Mouse (Mus musculus) heart, postnatal 0 days (tissue): ENCODE data around the gene Gm49322. TPM values are rescaled to one million over a fixed set of nuclear protein-coding genes. Genes with fewer than 3 reads are reported as not detected.

Experiments used
- ATAC-seq: fragments of 200-750 bp; cut with Nextera tagmentation; 2 replicates; pipeline ENCODE4 v1.8.0; 2017; ENCODE audit warnings: low read depth, moderate number of reproducible peaks, moderate library complexity; ENCODE audit not compliant: insufficient read depth
- DNase-seq: peaks from one replicate; pipeline ENCODE4 v3.0.0-alpha.2; 2016; ENCODE audit warnings: low spot score
- H3K27ac ChIP-seq: fragments of 300-500 bp; sonication (generic); 2 replicates; pipeline ENCODE4 v1.5.1; 2014; ENCODE audit warnings: low read depth, mild to moderate bottlenecking
- H3K27me3 ChIP-seq: fragments of 300-500 bp; sonication (generic); 2 replicates; pipeline ENCODE4 v1.6.1; 2014; ENCODE audit warnings: low read length, mixed read lengths; ENCODE audit not compliant: control insufficient read depth, insufficient read depth
- H3K36me3 ChIP-seq: fragments of 300-500 bp; sonication (generic); replicated peaks from 2 replicates; pipeline ENCODE4 v1.6.1; 2014; ENCODE audit warnings: low read length, mixed read lengths; ENCODE audit not compliant: control insufficient read depth, insufficient read depth
- H3K4me1 ChIP-seq: fragments of 300-500 bp; sonication (generic); 2 replicates; pipeline ENCODE4 v1.6.1; 2014; ENCODE audit warnings: antibody characterized with exemption; ENCODE audit not compliant: control insufficient read depth, insufficient read depth
- H3K4me2 ChIP-seq: fragments of 300-500 bp; sonication (generic); 2 replicates; pipeline ENCODE4 v1.6.1; 2014; ENCODE audit warnings: low read depth, mild to moderate bottlenecking, low read length, moderate library complexity
- H3K4me3 ChIP-seq: fragments of 300-500 bp; sonication (generic); 2 replicates; pipeline ENCODE4 v1.5.1; 2014; ENCODE audit warnings: low read depth, low read length
- H3K9ac ChIP-seq: fragments of 300-500 bp; sonication (generic); replicated peaks from 2 replicates; pipeline ENCODE4 v1.6.1; 2014; ENCODE audit warnings: low read depth, low read length, mixed read lengths
- H3K9me3 ChIP-seq: fragments of 300-500 bp; sonication (generic); replicated peaks from 2 replicates; pipeline ENCODE4 v1.6.1; 2016; ENCODE audit warnings: low read length; ENCODE audit not compliant: control insufficient read depth
- CTCF ChIP-seq: IDR thresholded peaks from 2 replicates; pipeline ENCODE4 v1.5.1; 2016; ENCODE audit warnings: antibody characterized with exemption, control low read depth, low read depth
- EP300 ChIP-seq: IDR thresholded peaks from 2 replicates; pipeline ENCODE4 v1.6.1; 2016; ENCODE audit warnings: antibody characterized with exemption, low read depth
- WGBS: fragments of 180-500 bp; shearing (Covaris S2); extraction: QIAGEN DNeasy Blood & Tissue Kit; methylation state at CpG from one replicate; pipeline ENCODE4 v1.1.7; 2014; 5-methylcytosine and 5-hydroxymethylcytosine counted together
- polyA plus RNA-seq: library from polyadenylated mRNA; unstranded; fragments of >200 nt; fragmentation: Nextera tagmentation; extraction: Ambion mirVana; gene quantifications from 2 replicates; pipeline ENCODE4 v1.2.1, GENCODE M21; 2015
- total RNA-seq: library from RNA; depleted of rRNA; stranded (reverse); fragments of >200 nt; gene quantifications from 2 replicates; pipeline ENCODE4 v1.2.3, GENCODE M21; 2014; ENCODE audit warnings: low replicate concordance

Gene Gm49322
- total and polyA plus RNA-seq, 2 experiments from 2014 or later = 0.23 to 0.38 TPM

DNA sequence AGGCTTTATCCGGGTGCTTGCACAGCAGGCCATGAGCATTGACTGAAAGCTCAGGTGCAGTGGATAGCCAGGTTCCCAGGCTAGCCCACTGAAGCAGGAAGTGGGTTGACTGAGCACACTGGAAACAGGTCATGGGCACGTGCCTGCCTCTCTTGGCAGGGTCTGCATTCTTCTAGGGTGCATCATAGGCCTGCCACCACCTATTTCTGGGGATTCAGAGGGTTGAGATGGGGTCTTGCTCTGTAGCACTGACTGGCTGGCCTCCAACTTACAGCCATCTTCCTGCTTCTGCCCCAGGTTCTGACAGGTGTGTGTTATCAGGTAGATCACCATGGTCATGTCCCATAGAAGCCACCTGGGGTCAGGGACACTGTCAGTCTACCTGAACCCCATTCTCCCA lies 833 bp upstream of the Gm49322 start:
- H3K9me3 ChIP-seq = no peaks in the 10 kb centered on the region
- no peak for DNase-seq
- H3K4me1 ChIP-seq = peaks cover 10% of the 10 kb centered on the region
- TF ChIP-seq CTCF (no peak), EP300 (no peak)
- ATAC-seq = no peak
- H3K4me2 ChIP-seq = no peak overlapping the region
- no peaks in the 10 kb centered on the region for H3K27me3 ChIP-seq
- no peak overlapping the region for H3K27ac ChIP-seq
- WGBS = 81% methylated on average over 2 of the region's 2 CpGs
- no peak overlapping the region for H3K9ac ChIP-seq
- H3K4me3 ChIP-seq = no peak overlapping the region
- peaks cover 35% of the 10 kb centered on the region for H3K36me3 ChIP-seq

DNA sequence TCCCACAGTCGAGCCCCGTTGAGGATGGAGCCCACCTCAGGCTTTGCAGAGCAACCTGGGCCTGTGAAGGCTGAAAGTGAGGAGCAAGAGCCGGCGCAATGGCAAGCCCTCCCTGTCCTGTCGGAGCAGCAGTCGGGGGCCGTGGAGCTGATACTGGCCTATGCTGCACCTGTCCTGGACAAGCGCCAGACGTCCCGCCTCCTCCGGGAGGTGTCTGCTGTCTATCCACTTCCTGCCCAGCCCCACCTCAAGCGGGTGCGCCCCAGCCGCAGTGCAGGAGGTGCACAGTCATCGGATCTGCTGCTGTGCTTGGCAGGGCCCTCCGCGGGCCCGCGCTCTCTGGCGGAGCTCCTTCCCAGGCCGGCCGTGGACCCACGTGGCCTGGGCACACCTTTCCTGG lies 485 bp downstream of the Gm49322 start:
- no peak overlapping the region for H3K4me3 ChIP-seq
- H3K4me2 ChIP-seq = no peak overlapping the region
- H3K27me3 ChIP-seq = no peaks in the 10 kb centered on the region
- H3K9me3 ChIP-seq = no peaks in the 10 kb centered on the region
- DNase-seq (no peak), ATAC-seq (no peak)
- H3K27ac ChIP-seq = no peak overlapping the region
- WGBS = 87% methylated on average over 23 of the region's 23 CpGs
- peaks cover 35% of the 10 kb centered on the region for H3K36me3 ChIP-seq
- no peak overlapping the region for H3K9ac ChIP-seq
- TF ChIP-seq CTCF (no peak), EP300 (no peak)
- peaks cover 10% of the 10 kb centered on the region for H3K4me1 ChIP-seq

DNA sequence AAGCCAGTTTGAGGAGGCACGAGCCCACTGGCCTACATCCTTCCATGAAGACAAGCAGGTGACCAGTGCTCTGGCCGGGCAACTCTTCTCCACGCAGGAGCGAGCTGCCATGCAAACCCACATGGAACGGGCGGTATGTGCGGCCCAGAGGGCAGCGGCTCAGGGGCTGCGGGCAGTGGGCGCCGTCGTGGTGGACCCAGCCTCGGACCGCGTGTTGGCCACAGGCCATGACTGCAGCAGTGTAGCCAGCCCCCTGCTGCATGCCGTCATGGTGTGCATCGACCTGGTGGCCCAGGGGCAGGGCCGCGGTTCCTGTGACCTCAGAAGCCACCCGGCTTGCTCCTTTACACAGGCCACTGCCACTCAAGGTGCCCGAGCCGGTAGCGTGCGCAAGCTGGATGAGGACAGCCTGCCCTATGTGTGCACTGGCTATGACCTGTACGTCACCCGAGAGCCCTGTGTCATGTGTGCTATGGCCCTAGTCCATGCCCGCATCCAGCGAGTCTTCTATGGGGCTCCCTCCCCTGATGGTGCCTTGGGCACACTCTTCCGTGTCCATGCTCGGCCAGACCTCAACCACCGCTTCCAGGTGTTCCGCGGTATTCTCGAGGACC lies 1.0 kb downstream of the Gm49322 start:
- WGBS = 95% methylated on average over 34 of the region's 34 CpGs
- no peak for TF ChIP-seq EP300
- TF ChIP-seq CTCF = no peak
- Histone ChIP-seq H3K9ac (no peak overlapping the region), H3K27me3 (no peaks in the 10 kb centered on the region), H3K36me3 (peaks cover 35% of the 10 kb centered on the region), H3K4me2 (no peak overlapping the region), H3K9me3 (no peaks in the 10 kb centered on the region), H3K27ac (no peak overlapping the region), H3K4me3 (no peak overlapping the region), H3K4me1 (peaks cover 10% of the 10 kb centered on the region)
- ATAC-seq (no peak), DNase-seq (no peak)

DNA sequence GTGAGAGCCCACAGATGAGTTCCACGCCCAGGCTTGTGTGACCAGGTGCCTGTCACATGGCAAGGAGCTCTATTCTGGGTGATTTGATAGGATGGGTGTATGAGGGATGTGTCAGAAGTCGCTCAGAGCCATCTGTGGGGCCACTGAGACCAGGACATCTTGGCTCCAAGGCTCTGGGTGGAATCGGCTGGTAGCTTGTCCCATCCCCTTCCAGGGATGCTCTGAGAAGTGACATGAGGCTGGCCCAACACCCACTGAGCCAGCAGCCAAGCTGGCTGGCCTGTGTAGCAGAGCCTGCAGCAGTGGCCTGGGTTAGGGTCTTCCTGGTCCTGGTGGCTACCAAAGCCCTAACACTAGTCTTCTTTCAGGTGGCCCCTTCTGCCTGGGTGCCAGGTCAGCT lies 2.6 kb downstream of the Gm49322 start:
- 72% methylated on average over 3 of the region's 3 CpGs for WGBS
- Histone ChIP-seq H3K4me1 (peaks cover 8% of the 10 kb centered on the region), H3K4me3 (no peak overlapping the region), H3K4me2 (no peak overlapping the region), H3K9me3 (no peaks in the 10 kb centered on the region), H3K36me3 (peaks cover 44% of the 10 kb centered on the region), H3K27me3 (no peaks in the 10 kb centered on the region), H3K9ac (no peak overlapping the region), H3K27ac (no peak overlapping the region)
- TF ChIP-seq CTCF (no peak), EP300 (no peak)
- no peak for DNase-seq
- no peak for ATAC-seq

DNA sequence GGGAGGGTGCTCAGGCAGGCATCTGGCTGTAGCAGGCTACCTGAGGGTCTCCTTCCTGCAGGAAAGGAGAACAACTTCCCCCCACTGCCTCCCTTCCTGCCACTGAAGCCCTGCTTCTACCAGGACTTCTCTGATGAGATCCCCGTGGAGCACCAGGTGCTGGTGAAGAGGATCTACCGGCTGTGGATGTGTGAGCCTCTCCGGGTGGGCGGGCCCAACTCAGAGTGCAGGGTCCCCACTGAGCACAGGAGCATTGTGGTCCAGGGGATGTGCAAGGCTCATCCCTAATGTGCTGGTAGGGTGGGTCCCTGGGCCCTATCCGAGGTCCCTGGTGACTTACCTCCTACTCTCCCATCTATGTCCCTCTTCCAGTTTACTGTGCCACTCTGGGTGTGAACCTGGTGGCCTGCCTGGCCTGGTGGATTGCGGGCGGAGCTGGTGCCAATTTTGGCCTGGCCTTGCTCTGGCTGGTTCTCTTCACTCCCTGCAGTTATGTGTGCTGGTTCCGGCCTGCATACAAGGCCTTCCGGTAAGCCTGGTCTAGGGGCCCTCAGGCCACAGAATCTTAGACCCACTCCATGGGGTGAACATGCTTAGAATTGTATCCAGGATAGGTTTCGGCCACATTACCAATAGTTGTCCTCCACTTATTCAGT lies 3.6 kb downstream of the Gm49322 start:
- Histone ChIP-seq H3K9me3 (no peaks in the 10 kb centered on the region), H3K27ac (no peak overlapping the region), H3K27me3 (no peaks in the 10 kb centered on the region), H3K9ac (no peak overlapping the region), H3K4me1 (no peaks in the 10 kb centered on the region), H3K36me3 (peaks cover 52% of the 10 kb centered on the region), H3K4me2 (no peak overlapping the region), H3K4me3 (no peak overlapping the region)
- no peak for DNase-seq
- 87% methylated on average over 10 of the region's 10 CpGs for WGBS
- ATAC-seq = no peak
- no peak for TF ChIP-seq EP300
- no peak for TF ChIP-seq CTCF

DNA sequence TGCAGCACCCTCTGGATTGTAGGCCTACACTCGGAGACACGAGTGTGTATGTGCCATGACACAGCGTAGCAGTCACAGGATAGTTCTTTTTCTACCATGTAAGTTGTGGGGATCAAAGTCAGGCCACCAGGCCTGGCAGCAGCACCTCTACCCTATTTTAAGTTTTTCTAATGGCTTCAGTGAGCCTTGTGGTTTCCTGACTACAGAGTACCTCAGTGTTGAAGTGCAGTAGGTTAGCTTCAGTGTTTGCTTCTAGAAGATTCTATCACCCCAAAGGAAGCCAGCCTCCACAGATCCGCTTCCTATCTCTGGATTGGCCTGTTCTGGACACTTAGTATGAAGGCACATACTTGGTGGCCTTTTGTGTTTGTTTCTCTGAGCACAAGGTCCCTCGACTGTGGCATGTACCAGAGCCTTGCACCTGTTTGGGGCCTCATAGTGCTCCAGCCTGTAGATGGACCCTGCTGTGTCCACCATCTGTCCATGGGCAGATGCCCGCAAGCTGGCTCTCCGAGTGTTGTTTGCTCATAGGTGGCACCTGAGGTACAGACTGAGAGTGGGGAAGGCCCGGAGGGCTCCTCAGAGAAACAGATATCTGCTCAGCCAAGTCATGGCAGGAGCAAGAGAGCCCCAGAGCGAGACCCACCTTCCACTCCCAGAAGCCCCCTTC lies 4.4 kb downstream of the Gm49322 start:
- no peak overlapping the region for H3K4me3 ChIP-seq
- no peak for DNase-seq
- H3K9ac ChIP-seq = no peak overlapping the region
- TF ChIP-seq CTCF (no peak), EP300 (no peak)
- ATAC-seq = no peak
- WGBS = 84% methylated on average over 9 of the region's 9 CpGs
- peaks cover 61% of the 10 kb centered on the region for H3K36me3 ChIP-seq
- no peak overlapping the region for H3K4me2 ChIP-seq
- H3K9me3 ChIP-seq = no peaks in the 10 kb centered on the region
- no peaks in the 10 kb centered on the region for H3K27me3 ChIP-seq
- no peaks in the 10 kb centered on the region for H3K4me1 ChIP-seq
- H3K27ac ChIP-seq = no peak overlapping the region
